Mouse (Mus musculus) lung, adult 2 months (tissue): ENCODE results near the gene Dmxl2.

Experiments
- CTCF ChIP-seq: fragments of 200-500 bp; IDR thresholded peaks from 2 replicates; pipeline ENCODE4 v1.5.1; 2011; ENCODE audit warnings: mild to moderate bottlenecking, low read length, control low read depth; ENCODE audit not compliant: insufficient read depth
- POLR2A ChIP-seq: fragments of 200-500 bp; IDR thresholded peaks from 2 replicates; pipeline ENCODE4 v1.6.1; 2011; ENCODE audit warnings: low read depth, mild to moderate bottlenecking, control low read depth, low read length, borderline replicate concordance; ENCODE audit errors: extremely low read depth

- TF ChIP-seq POLR2A = no peak
- peak; percentile 62 for TF ChIP-seq CTCF
These were observed 63.2 kb downstream of the Dmxl2 start for GRCm38 (mm10) chr9:54438246-54438645.
